Mouse (Mus musculus) stomach, embryonic 14.5 days (tissue): Measurements from ENCODE around the gene Dynlrb2. TPM values are rescaled to one million over a fixed set of nuclear protein-coding genes. Genes with fewer than 3 reads are reported as not detected.

Experiments used
- ATAC-seq: fragments of 200-750 bp; cut with Nextera tagmentation; 2 replicates; pipeline ENCODE4 v1.8.0; 2017; ENCODE audit warnings: low read depth, moderate TSS enrichment; ENCODE audit not compliant: insufficient number of reproducible peaks, insufficient read depth, low FRiP score
- H3K27ac ChIP-seq: fragments of 300-500 bp; sonication (generic); 2 replicates; pipeline ENCODE4 v1.5.1; 2014; ENCODE audit warnings: mild to moderate bottlenecking, low read length, moderate library complexity, mixed read lengths
- H3K27me3 ChIP-seq: fragments of 300-500 bp; sonication (generic); 2 replicates; pipeline ENCODE4 v1.6.1; 2014; ENCODE audit warnings: low read length, control low read depth, mixed read lengths; ENCODE audit not compliant: control insufficient read depth, insufficient read depth
- H3K36me3 ChIP-seq: fragments of 300-500 bp; sonication (generic); 2 replicates; pipeline ENCODE4 v1.6.1; 2014; ENCODE audit warnings: mild to moderate bottlenecking, control low read depth, low read length, moderate library complexity, mixed read lengths; ENCODE audit not compliant: control insufficient read depth, insufficient read depth
- H3K4me1 ChIP-seq: fragments of 300-500 bp; sonication (generic); 2 replicates; pipeline ENCODE4 v1.6.1; 2014; ENCODE audit warnings: low read length, control low read depth, mixed read lengths; ENCODE audit not compliant: control insufficient read depth, insufficient read depth
- H3K4me2 ChIP-seq: fragments of 300-500 bp; sonication (generic); replicated peaks from 2 replicates; pipeline ENCODE4 v1.6.1; 2014; ENCODE audit warnings: low read depth, low read length, control low read depth
- H3K4me3 ChIP-seq: fragments of 300-500 bp; sonication (generic); 2 replicates; pipeline ENCODE4 v1.5.1; 2014; ENCODE audit warnings: low read depth, low read length, control low read depth
- H3K9ac ChIP-seq: fragments of 300-500 bp; sonication (generic); replicated peaks from 2 replicates; pipeline ENCODE4 v1.6.1; 2014; ENCODE audit warnings: low read depth, mild to moderate bottlenecking, control low read depth, low read length, moderate library complexity, mixed read lengths
- H3K9me3 ChIP-seq: fragments of 300-500 bp; sonication (generic); 2 replicates; pipeline ENCODE4 v1.6.1; 2016; ENCODE audit warnings: low read depth, low read length, control low read depth; ENCODE audit not compliant: control insufficient read depth
- WGBS: fragments of 180-500 bp; shearing (Covaris S2); extraction: QIAGEN DNeasy Blood & Tissue Kit; methylation state at CpG from one replicate; pipeline ENCODE4 v1.1.7; 2014; 5-methylcytosine and 5-hydroxymethylcytosine counted together
- polyA plus RNA-seq: library from polyadenylated mRNA; unstranded; fragments of >200 nt; fragmentation: Nextera tagmentation; extraction: Ambion mirVana; gene quantifications from 2 replicates; pipeline ENCODE4 v1.2.1, GENCODE M21; 2014

Dynlrb2 gene
- not detected in 2 replicates for polyA plus RNA-seq

DNA sequence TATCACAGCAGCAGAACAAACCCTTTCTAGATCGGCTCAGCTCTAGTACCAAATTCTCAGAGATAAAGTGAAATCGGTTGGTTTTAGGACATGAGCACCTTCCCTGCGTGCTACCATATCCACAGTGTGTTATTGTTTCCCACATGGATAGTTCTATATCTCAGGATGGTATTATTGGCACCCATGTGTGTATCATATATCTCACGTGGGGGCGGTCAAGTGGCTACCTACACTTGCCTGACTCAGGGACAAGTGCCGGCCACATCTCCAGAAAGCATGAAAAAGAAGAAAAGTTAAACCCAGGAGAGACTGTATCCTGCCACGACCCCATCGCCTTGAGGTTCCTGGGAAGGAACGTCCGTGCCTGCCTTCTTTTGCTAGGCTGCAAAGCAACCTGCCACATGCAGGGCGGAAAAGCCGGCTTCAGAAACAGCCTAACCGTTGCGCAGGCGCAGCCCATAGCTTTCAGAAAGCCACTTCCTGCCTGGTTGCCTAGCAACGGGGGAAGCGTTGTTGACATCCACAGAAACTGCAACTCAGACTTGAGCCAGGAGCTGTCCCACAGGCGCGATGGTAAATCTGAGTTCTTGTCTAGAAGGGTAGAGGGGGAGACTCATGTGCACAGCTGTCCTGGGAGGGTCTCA, at the start of gene Dynlrb2:
TSS of gene Dynlrb2 (plus strand) at position 498 of the 644 bp plus-strand sequence.
- ATAC-seq = peak; percentile 84; the same call in 1 of the 2 replicates
- H3K4me3 ChIP-seq = peak within 1 kb of the TSS; percentile 31
- WGBS = 5% methylated on average over 19 of the region's 19 CpGs
- H3K4me2 ChIP-seq = peak within 1 kb of the TSS; percentile 71
- H3K27me3 ChIP-seq = no peaks in the 10 kb centered on the region
- H3K36me3 ChIP-seq = no peaks in the 10 kb centered on the region
- H3K27ac ChIP-seq = no peak within 1 kb of the TSS
- H3K4me1 ChIP-seq = no peaks in the 10 kb centered on the region
- H3K9me3 ChIP-seq = no peaks in the 10 kb centered on the region
- no peak within 1 kb of the TSS; the same call in 1 of the 2 replicates for H3K9ac ChIP-seq

DNA sequence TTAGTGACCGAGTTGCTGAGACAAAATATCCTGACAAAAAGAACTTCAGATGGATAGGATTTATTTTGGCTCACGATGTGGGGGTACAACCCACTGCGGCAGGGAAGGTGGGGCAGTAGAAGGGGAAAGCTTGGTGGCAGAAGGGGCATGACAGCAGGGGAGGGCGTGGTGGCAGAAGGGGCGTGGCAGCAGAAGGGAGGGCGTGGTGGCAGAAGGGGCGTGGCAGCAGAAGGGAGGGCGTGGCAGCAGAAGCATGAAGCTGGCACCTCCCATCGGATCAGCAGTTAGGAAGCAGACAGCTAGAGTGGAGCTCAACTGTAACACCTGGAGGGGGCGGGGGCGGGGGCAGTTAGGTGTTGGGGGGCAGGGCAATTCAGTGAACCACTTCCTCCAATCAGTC, 46.2 kb upstream of the Dynlrb2 start:
- WGBS = 75% methylated on average over 11 of the region's 11 CpGs
- Histone ChIP-seq H3K9ac (no peak overlapping the region), H3K9me3 (no peaks in the 10 kb centered on the region), H3K36me3 (no peaks in the 10 kb centered on the region), H3K4me2 (no peak overlapping the region), H3K4me3 (no peak overlapping the region), H3K27me3 (no peaks in the 10 kb centered on the region), H3K4me1 (no peaks in the 10 kb centered on the region), H3K27ac (no peak overlapping the region)
- no peak for ATAC-seq

DNA sequence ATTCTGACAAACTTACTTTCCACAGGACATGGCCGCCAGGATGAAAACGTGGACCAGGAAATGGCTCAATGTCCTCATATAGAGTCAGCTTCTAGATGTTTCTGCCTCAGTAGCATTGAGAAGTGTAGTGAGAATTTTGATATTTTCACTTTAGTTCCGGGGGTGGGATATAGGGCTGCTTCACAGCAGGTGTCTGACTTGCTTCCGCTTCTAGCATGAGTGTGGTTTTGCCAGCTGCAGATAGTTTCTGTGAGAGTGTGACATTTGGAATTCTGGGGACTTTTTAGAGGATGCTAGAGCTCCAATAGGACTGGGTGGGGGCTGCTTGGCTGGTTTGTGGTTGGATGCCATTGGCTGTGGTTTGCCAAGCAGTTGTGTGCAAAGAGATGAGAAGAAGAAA, 43.3 kb upstream of the Dynlrb2 start:
- Histone ChIP-seq H3K9me3 (no peaks in the 10 kb centered on the region), H3K4me2 (no peak overlapping the region), H3K36me3 (no peaks in the 10 kb centered on the region), H3K9ac (no peak overlapping the region), H3K27ac (no peak overlapping the region), H3K4me3 (no peak overlapping the region), H3K4me1 (no peaks in the 10 kb centered on the region), H3K27me3 (no peaks in the 10 kb centered on the region)
- ATAC-seq = no peak
- WGBS = 87% methylated on average over 4 of the region's 4 CpGs

DNA sequence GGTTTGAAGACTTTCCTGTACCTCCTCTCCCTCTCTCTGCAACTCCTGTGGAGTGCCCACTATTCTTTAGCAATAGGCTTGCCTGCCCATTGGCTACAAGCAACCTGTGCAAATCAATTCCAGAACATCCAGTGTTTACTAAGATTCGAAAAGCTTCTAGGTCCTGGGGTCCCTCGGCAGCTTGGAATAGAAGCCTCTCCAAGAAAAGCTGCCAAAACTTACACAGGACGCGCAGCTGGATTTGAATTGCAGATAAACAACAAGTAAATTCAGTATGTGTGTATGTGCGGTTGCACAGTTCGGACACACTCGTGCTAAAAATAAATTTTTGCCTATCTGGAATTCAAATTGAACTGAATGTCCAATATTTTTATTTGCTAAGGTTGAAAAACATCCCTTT, 38.2 kb upstream of the Dynlrb2 start:
- H3K9ac ChIP-seq = no peak overlapping the region
- no peak overlapping the region for H3K4me2 ChIP-seq
- 66% methylated on average over 7 of the region's 7 CpGs for WGBS
- H3K4me1 ChIP-seq = no peaks in the 10 kb centered on the region
- no peaks in the 10 kb centered on the region for H3K27me3 ChIP-seq
- H3K27ac ChIP-seq = no peak overlapping the region
- no peak overlapping the region for H3K4me3 ChIP-seq
- no peak for ATAC-seq
- H3K36me3 ChIP-seq = no peaks in the 10 kb centered on the region
- H3K9me3 ChIP-seq = no peaks in the 10 kb centered on the region

DNA sequence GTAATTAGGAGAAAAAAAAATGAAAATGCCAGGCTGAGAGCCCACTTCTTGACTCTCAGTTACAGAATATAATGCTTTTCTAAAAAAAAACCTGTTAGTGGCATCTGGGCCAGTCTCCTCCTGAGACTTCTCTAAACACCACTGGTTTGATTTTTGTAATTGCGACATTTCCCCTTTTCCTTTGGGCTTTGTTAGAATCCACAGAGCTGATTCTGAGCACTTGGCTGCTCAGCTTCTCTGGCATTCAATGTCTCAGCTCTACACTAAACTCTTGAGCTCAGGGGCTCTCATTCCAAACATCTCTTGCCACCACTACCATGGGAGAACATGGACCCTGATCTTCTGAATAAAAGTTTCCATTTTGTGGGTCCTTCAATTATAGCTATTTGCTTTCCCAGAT, 37.7 kb upstream of the Dynlrb2 start:
- ATAC-seq = no peak
- Histone ChIP-seq H3K27me3 (no peaks in the 10 kb centered on the region), H3K9ac (no peak overlapping the region), H3K4me2 (no peak overlapping the region), H3K27ac (no peak overlapping the region), H3K36me3 (no peaks in the 10 kb centered on the region), H3K9me3 (no peaks in the 10 kb centered on the region), H3K4me1 (no peaks in the 10 kb centered on the region), H3K4me3 (no peak overlapping the region)
- WGBS = 85% methylated on average over 1 of the region's 1 CpGs

DNA sequence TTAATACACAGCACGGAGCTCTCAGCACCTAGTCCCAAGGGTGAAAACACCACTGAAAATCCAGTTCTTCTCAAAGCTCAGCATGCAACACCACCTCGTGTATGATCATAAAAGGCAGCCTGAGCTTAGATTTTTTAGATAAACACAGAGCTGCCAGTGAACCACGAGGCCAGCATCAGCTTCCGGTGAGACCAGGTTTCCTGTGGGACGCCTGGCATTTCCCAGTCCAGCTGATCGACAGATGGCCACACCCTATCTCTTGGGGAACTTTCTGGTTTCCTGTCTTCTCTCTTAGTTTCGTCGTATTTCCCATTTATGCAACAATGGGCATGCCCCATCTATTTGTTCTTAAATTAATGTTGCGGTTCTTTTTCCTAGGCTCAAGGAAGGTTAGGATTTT, 26.8 kb upstream of the Dynlrb2 start:
- no peak overlapping the region for H3K4me3 ChIP-seq
- H3K9me3 ChIP-seq = no peaks in the 10 kb centered on the region
- no peak for ATAC-seq
- H3K9ac ChIP-seq = no peak overlapping the region
- no peak overlapping the region for H3K27ac ChIP-seq
- H3K36me3 ChIP-seq = no peaks in the 10 kb centered on the region
- H3K4me1 ChIP-seq = no peaks in the 10 kb centered on the region
- H3K27me3 ChIP-seq = no peaks in the 10 kb centered on the region
- H3K4me2 ChIP-seq = no peak overlapping the region
- WGBS = 75% methylated on average over 9 of the region's 9 CpGs

DNA sequence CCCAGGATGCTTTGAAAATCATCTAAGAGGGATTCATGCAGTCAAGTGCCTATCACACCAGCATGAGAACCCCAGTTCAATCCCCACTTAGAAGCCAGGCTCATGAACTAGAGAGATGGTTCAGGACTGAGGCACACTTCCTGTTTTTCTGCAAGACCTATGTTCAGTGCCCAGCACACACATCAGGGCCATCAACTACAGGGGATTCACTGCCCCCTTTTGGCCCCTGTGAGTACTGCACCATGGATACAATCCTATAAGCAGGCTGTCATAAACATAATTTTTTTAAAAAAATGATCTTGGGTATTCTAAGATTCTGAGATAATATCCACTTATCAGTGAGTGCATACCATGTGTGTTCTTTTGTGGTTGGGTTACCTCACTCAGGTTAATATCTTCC, 26.1 kb upstream of the Dynlrb2 start:
- no peak overlapping the region for H3K4me3 ChIP-seq
- H3K36me3 ChIP-seq = no peaks in the 10 kb centered on the region
- no peaks in the 10 kb centered on the region for H3K4me1 ChIP-seq
- no peaks in the 10 kb centered on the region for H3K27me3 ChIP-seq
- no peak overlapping the region for H3K4me2 ChIP-seq
- H3K27ac ChIP-seq = no peak overlapping the region
- no peaks in the 10 kb centered on the region for H3K9me3 ChIP-seq
- no peak overlapping the region for H3K9ac ChIP-seq
- ATAC-seq = no peak

DNA sequence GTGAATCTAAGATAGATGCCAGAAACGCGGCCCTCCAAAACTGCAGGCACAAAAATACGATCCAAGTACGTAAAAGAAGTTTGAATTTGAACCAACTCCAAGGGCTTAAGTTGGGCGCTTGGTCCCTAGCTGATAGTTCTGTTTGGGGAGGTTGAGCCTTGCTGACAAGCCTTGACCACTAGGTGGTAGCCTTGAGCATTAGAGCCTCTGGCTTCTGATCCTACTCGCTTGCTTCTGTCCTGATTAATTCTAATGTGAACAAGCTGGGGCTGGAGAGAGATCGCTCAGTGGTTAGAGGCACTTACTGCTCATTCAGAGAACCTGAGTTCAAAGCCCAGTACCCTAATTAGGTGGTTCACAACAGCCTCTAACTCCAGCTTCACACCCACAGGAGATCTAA, 23.9 kb upstream of the Dynlrb2 start:
- WGBS = 17% methylated on average over 7 of the region's 7 CpGs

DNA sequence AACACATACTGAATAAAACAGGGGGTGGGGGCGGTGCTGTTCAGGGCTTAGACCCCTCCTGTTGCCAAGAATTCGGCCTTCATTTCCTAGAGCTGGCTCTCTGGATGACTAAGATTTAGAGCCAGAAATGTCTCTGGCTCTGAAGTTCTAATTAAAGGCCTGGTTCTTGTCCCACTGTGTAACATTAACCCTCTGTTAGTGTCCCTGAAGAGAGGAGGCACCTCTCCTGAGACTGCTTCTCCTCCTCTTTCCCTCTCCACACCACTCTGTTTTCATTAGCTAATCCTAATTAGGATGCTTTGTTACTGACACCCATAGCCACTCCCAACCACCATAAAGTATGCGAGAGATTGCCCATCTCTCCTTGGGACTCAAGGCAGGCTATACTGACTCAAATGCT, 22.0 kb upstream of the Dynlrb2 start:
- no peaks in the 10 kb centered on the region for H3K4me1 ChIP-seq
- no peaks in the 10 kb centered on the region for H3K27me3 ChIP-seq
- H3K36me3 ChIP-seq = no peaks in the 10 kb centered on the region
- no peak overlapping the region for H3K27ac ChIP-seq
- no peak overlapping the region for H3K4me3 ChIP-seq
- H3K9ac ChIP-seq = no peak overlapping the region
- WGBS = 57% methylated on average over 3 of the region's 3 CpGs
- ATAC-seq = no peak
- no peaks in the 10 kb centered on the region for H3K9me3 ChIP-seq
- H3K4me2 ChIP-seq = no peak overlapping the region

More for the DNA sequence above, 23.9 kb upstream of the Dynlrb2 start:
- Histone ChIP-seq H3K27me3 (no peaks in the 10 kb centered on the region), H3K9me3 (no peaks in the 10 kb centered on the region), H3K4me3 (no peak overlapping the region), H3K4me1 (no peaks in the 10 kb centered on the region), H3K4me2 (no peak overlapping the region), H3K9ac (no peak overlapping the region), H3K27ac (no peak overlapping the region), H3K36me3 (no peaks in the 10 kb centered on the region)
- ATAC-seq = no peak
